Mouse (Mus musculus): ENCODE results near the gene Boc. TPM values are rescaled to one million over a fixed set of nuclear protein-coding genes. Genes with fewer than 3 reads are reported as not detected.

Gene Boc
- total and polyA plus RNA-seq, 2 experiments, result 0.16 to 0.18 TPM

GRCm38 (mm10) chr16:44538401-44539395, 20.0 kb downstream of the Boc start:
- no peak for TF ChIP-seq POLR2A (IDR thresholded peaks at IDR 0.05; ENCODE audit: extremely low read depth, insufficient read depth, low read length)
- no peak for TF ChIP-seq CTCF (IDR thresholded peaks at IDR 0.05; ENCODE audit: low read depth, low read length)
- H3K4me1 ChIP-seq (ENCODE audit: control insufficient read depth, insufficient read depth, low read length), result no peaks in the 10 kb centered on the region
- H3K27me3 ChIP-seq (ENCODE audit: control insufficient read depth, insufficient read depth, low read length), result no peaks in the 10 kb centered on the region
- H3K27ac ChIP-seq (replicated peaks; ENCODE audit: insufficient read depth, low read depth, low read length), result no peak overlapping the region
- H3K9ac ChIP-seq (ENCODE audit: low read depth, low read length), result no peak overlapping the region
- H3K79me2 ChIP-seq (ENCODE audit: control insufficient read depth, insufficient read depth, low read length), result no peaks in the 10 kb centered on the region
- 57% methylated on average over 16 of the region's 16 CpGs for WGBS
- no peaks in the 10 kb centered on the region for H3K36me3 ChIP-seq (ENCODE audit: control insufficient read depth, insufficient read depth, low read length)
- no peak for DNase-seq (ENCODE audit: extremely low read depth, low read depth, low spot score)
- H3K4me3 ChIP-seq (ENCODE audit: insufficient read depth, low read depth, low read length), result no peak overlapping the region

GRCm38 (mm10) chr16:44534122-44534521, 24.6 kb downstream of the Boc start:
- Histone ChIP-seq H3K9ac (ENCODE audit: low read depth, low read length) (no peak overlapping the region), H3K4me1 (ENCODE audit: control insufficient read depth, insufficient read depth, low read length) (no peaks in the 10 kb centered on the region), H3K79me2 (ENCODE audit: control insufficient read depth, insufficient read depth, low read length) (no peaks in the 10 kb centered on the region), H3K27ac (replicated peaks; ENCODE audit: insufficient read depth, low read depth, low read length) (no peak overlapping the region), H3K4me3 (ENCODE audit: insufficient read depth, low read depth, low read length) (no peak overlapping the region), H3K36me3 (ENCODE audit: control insufficient read depth, insufficient read depth, low read length) (no peaks in the 10 kb centered on the region), H3K27me3 (ENCODE audit: control insufficient read depth, insufficient read depth, low read length) (no peaks in the 10 kb centered on the region; the same call in 1 of the 2 replicates)
- WGBS, result 32% methylated on average over 7 of the region's 7 CpGs
- no peak for DNase-seq (ENCODE audit: extremely low read depth, low read depth, low spot score)
- TF ChIP-seq CTCF (IDR thresholded peaks at IDR 0.05; ENCODE audit: low read depth, low read length) (no peak), POLR2A (IDR thresholded peaks at IDR 0.05; ENCODE audit: extremely low read depth, insufficient read depth, low read length) (no peak)

DNA sequence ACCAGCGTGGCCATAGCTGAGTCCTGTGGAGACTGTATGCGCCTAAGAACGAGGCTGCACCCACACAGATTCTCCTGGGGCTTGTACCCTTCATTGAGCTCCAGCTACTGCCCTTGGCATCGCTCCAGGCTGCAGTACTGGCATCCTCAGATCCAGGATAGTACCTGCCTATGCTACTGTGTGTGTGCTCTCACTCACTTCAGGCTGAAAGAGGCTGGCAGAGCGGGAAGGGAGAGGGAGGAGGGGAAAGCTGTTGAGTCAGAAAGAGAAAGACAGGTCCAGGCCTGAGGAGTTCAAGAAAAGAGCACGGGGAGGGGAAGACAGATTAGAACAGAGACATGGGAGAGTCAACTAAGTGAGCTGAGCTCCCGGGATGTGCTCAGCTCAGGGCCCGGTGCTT, 25.2 kb downstream of the Boc start:
- Histone ChIP-seq H3K27me3 (ENCODE audit: control insufficient read depth, insufficient read depth, low read length) (no peaks in the 10 kb centered on the region; the same call in 1 of the 2 replicates), H3K9ac (ENCODE audit: low read depth, low read length) (no peak overlapping the region), H3K36me3 (ENCODE audit: control insufficient read depth, insufficient read depth, low read length) (no peaks in the 10 kb centered on the region), H3K79me2 (ENCODE audit: control insufficient read depth, insufficient read depth, low read length) (no peaks in the 10 kb centered on the region), H3K27ac (replicated peaks; ENCODE audit: insufficient read depth, low read depth, low read length) (no peak overlapping the region), H3K4me3 (ENCODE audit: insufficient read depth, low read depth, low read length) (no peak overlapping the region), H3K4me1 (ENCODE audit: control insufficient read depth, insufficient read depth, low read length) (no peaks in the 10 kb centered on the region)
- WGBS, result 60% methylated on average over 8 of the region's 8 CpGs
- no peak for TF ChIP-seq CTCF (IDR thresholded peaks at IDR 0.05; ENCODE audit: low read depth, low read length)
- no peak for DNase-seq (ENCODE audit: extremely low read depth, low read depth, low spot score)

- H3K27ac ChIP-seq (replicated peaks; ENCODE audit: insufficient read depth, low read depth, low read length), result no peak overlapping the region
- H3K4me1 ChIP-seq (ENCODE audit: control insufficient read depth, insufficient read depth, low read length), result no peaks in the 10 kb centered on the region
- 70% methylated on average over 16 of the region's 16 CpGs for WGBS
- no peak overlapping the region for H3K4me3 ChIP-seq (ENCODE audit: insufficient read depth, low read depth, low read length)
- no peak overlapping the region for H3K9ac ChIP-seq (ENCODE audit: low read depth, low read length)
- H3K36me3 ChIP-seq (ENCODE audit: control insufficient read depth, insufficient read depth, low read length), result no peaks in the 10 kb centered on the region
- no peaks in the 10 kb centered on the region; the same call in 1 of the 2 replicates for H3K27me3 ChIP-seq (ENCODE audit: control insufficient read depth, insufficient read depth, low read length)
- TF ChIP-seq POLR2A (IDR thresholded peaks at IDR 0.05; ENCODE audit: extremely low read depth, insufficient read depth, low read length) (no peak), CTCF (IDR thresholded peaks at IDR 0.05; ENCODE audit: low read depth, low read length) (no peak)
- no peak for DNase-seq (ENCODE audit: extremely low read depth, low read depth, low spot score)
- no peaks in the 10 kb centered on the region for H3K79me2 ChIP-seq (ENCODE audit: control insufficient read depth, insufficient read depth, low read length)
Measured at GRCm38 (mm10) chr16:44532851-44533250, 25.8 kb downstream of the Boc start.

DNA sequence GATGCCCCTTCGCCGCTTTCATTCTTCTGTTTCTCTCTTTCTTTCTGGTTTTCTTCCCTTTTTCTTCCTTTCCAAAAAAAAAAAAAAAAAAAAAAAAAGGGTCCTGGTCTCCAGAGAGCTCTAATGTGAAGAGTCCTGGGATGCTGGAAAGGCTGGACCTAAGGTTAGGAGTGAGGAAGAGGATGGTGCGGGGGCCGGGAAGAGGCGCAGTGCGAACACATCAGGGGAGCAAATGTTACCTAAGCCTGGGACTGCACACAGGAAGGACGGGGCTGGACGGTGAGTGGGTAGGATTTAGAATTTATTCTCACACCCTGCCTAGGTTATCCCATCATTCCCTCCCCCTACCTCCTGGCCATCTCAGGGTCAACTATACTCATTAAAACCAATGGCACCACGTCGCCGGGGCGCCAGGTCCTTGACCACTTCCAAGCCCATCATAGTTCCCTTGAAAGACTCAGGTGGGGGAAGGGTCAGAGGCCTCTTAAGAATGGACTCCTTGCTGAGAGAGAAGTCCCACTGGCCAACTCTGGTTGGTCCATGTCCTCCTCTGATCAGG, 27.4 kb downstream of the Boc start:
- no peak for DNase-seq (ENCODE audit: extremely low read depth, low read depth, low spot score)
- H3K27ac ChIP-seq (replicated peaks; ENCODE audit: insufficient read depth, low read depth, low read length), result no peak overlapping the region
- TF ChIP-seq POLR2A (IDR thresholded peaks at IDR 0.05; ENCODE audit: extremely low read depth, insufficient read depth, low read length), result no peak
- TF ChIP-seq CTCF (IDR thresholded peaks at IDR 0.05; ENCODE audit: low read depth, low read length), result no peak
- 51% methylated on average over 12 of the region's 12 CpGs for WGBS
- H3K4me1 ChIP-seq (ENCODE audit: control insufficient read depth, insufficient read depth, low read length), result no peaks in the 10 kb centered on the region
- no peaks in the 10 kb centered on the region for H3K79me2 ChIP-seq (ENCODE audit: control insufficient read depth, insufficient read depth, low read length)
- no peak overlapping the region for H3K4me3 ChIP-seq (ENCODE audit: insufficient read depth, low read depth, low read length)
- no peak overlapping the region for H3K9ac ChIP-seq (ENCODE audit: low read depth, low read length)
- H3K27me3 ChIP-seq (ENCODE audit: control insufficient read depth, insufficient read depth, low read length), result no peaks in the 10 kb centered on the region; the same call in 1 of the 2 replicates
- H3K36me3 ChIP-seq (ENCODE audit: control insufficient read depth, insufficient read depth, low read length), result no peaks in the 10 kb centered on the region
